Mouse (Mus musculus) hindbrain, embryonic 12.5 days (tissue): Measurements from ENCODE around the gene Lfng. TPM values are rescaled to one million over a fixed set of nuclear protein-coding genes. Genes with fewer than 3 reads are reported as not detected.
A peak's percentile ranks its signal among the peaks of the same experiment; 100 is the strongest.

Experiments
- ATAC-seq: fragments of 200-750 bp; cut with Nextera tagmentation; 2 replicates; pipeline ENCODE4 v1.8.0; 2017; ENCODE audit warnings: moderate TSS enrichment; ENCODE audit not compliant: low FRiP score
- H3K27ac ChIP-seq: fragments of 300-500 bp; sonication (generic); 2 replicates; pipeline ENCODE4 v1.5.1; 2016; ENCODE audit warnings: mild to moderate bottlenecking
- H3K27me3 ChIP-seq: fragments of 300-500 bp; sonication (generic); 2 replicates; pipeline ENCODE4 v1.6.1; 2016; ENCODE audit warnings: mild to moderate bottlenecking
- H3K36me3 ChIP-seq: fragments of 300-500 bp; sonication (generic); 2 replicates; pipeline ENCODE4 v1.6.1; 2016; ENCODE audit warnings: mild to moderate bottlenecking
- H3K4me1 ChIP-seq: fragments of 300-500 bp; sonication (generic); 2 replicates; pipeline ENCODE4 v1.6.1; 2016
- H3K4me2 ChIP-seq: fragments of 300-500 bp; sonication (generic); replicated peaks from 2 replicates; pipeline ENCODE4 v1.6.1; 2016; ENCODE audit warnings: mild to moderate bottlenecking
- H3K4me3 ChIP-seq: fragments of 300-500 bp; sonication (generic); 2 replicates; pipeline ENCODE4 v1.5.1; 2016; ENCODE audit warnings: mild to moderate bottlenecking
- H3K9ac ChIP-seq: fragments of 300-500 bp; sonication (generic); 2 replicates; pipeline ENCODE4 v1.6.1; 2016; ENCODE audit warnings: mild to moderate bottlenecking, moderate library complexity
- H3K9me3 ChIP-seq: fragments of 300-500 bp; sonication (generic); replicated peaks from 2 replicates; pipeline ENCODE4 v1.6.1; 2016; ENCODE audit warnings: mild to moderate bottlenecking
- WGBS: fragments of 180-500 bp; shearing (Covaris S2); methylation state at CpG from one replicate; pipeline ENCODE4 v1.1.7; 2016; 5-methylcytosine and 5-hydroxymethylcytosine counted together
- polyA plus RNA-seq: library from polyadenylated mRNA; unstranded; fragments of >200 nt; fragmentation: Nextera tagmentation; extraction: Ambion mirVana; gene quantifications from 2 replicates; pipeline ENCODE4 v1.2.1, GENCODE M21; 2016

The Lfng gene
- polyA plus RNA-seq, 1 experiment from 2014 or later: 27.6 TPM

DNA sequence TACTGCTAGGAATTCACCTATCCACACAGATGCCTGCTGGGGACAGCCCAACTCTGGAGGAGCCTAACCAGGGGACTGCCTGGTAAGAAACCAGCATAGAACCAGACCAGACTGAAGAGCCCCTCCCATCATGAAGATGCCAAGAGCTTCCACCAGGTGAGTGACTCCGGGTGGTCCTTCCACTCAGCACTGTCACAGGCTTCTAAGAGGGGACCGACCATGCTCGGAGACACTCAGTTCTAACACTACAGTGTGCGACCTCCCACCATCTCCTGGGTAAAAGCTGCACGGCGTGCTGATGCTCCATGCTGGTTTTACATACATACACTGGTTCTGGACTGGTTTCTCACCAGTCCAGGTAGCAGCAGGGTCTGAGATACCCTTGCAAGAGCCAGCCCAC, 39.1 kb downstream of the Lfng start:
- Histone ChIP-seq H3K4me3 (peak overlapping the region; percentile 96), H3K27ac (no peak overlapping the region), H3K36me3 (peaks cover 24% of the 10 kb centered on the region), H3K27me3 (no peaks in the 10 kb centered on the region), H3K4me1 (peaks cover 63% of the 10 kb centered on the region), H3K9ac (peak overlapping the region; percentile 100), H3K9me3 (no peaks in the 10 kb centered on the region), H3K4me2 (peak overlapping the region; percentile 99)
- no peak for ATAC-seq
- 87% methylated on average over 6 of the region's 6 CpGs for WGBS

DNA sequence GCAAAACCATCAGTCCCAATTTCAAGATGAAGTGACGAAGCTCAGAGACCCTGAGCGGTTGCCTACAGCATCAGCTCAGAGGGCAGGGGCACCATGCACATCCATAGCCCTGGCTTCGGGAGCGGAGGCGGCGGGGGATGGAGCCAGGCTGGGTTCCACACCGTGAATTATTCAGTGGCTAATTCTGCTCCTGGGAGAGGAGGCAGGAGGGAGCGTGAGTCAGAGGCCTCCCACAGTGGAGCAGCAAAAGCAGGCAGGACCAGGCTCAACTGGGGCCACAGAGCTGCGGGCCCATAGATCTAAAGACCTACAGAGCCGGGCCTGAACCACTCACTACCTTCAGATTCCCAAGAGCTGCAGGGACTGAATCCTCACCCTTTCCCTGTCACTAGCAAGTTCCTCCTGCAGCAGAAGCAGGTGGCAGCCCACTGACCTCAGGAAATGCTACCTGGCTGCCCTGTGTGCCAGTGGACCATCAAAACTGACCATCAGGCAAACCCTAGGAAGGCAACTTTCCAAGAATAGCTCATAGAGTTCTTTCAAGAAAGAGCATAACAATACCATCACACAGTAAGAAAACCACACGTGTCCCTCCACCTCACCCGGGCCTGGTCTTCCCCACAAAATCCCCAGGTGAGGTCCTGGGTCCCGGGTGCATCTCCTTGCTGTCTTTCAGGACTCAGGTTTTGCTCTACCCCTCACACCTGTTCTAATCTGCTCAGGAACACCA, 40.1 kb downstream of the Lfng start:
- H3K36me3 ChIP-seq: peaks cover 24% of the 10 kb centered on the region
- peak overlapping the region; percentile 100 for H3K9ac ChIP-seq
- peaks cover 52% of the 10 kb centered on the region for H3K4me1 ChIP-seq
- no peaks in the 10 kb centered on the region for H3K9me3 ChIP-seq
- peak overlapping the region; percentile 96 for H3K4me3 ChIP-seq
- peak overlapping the region; percentile 89 for H3K27ac ChIP-seq
- H3K27me3 ChIP-seq: no peaks in the 10 kb centered on the region
- ATAC-seq: no peak
- H3K4me2 ChIP-seq: peak overlapping the region; percentile 99
- WGBS: 41% methylated on average over 13 of the region's 13 CpGs

DNA sequence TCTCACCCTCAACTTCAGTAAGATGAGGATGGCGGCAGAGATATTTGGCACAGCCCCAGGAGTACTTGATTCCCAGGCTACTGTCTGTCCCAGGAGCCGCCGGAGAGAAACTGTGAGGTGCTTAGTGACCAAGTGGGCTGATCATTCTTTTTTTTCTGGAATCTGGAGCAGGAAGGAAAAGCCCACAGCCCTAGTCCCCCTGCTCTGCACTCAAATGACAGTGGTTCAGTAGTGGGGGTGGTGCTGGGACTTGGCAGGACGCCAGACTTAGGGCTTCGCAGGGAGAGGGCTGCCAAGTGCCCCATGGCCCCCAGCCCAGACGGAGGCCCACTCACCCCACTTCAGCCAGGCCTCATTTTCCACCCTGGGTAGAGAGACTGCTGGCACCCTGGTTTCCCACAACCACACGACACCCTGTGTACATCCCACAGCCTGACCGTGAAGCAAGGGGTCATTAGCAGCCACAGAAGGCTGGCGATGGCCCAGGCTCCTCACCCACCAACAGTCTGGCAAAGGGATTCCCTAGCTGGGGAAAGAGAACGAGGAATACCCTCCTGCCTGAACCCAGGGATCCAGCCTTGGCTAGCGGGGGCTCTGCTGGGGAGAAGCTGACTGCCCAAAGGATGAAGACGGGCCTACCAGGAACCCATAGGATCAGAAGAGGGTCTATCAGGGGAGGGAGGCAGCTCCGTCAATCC, 40.9 kb downstream of the Lfng start:
- 2% methylated on average over 13 of the region's 13 CpGs for WGBS
- Histone ChIP-seq H3K4me3 (peak overlapping the region; percentile 96), H3K9ac (peak overlapping the region; percentile 100), H3K9me3 (no peaks in the 10 kb centered on the region), H3K27me3 (no peaks in the 10 kb centered on the region), H3K36me3 (peaks cover 24% of the 10 kb centered on the region), H3K4me2 (peak overlapping the region; percentile 99), H3K27ac (peak overlapping the region; percentile 89), H3K4me1 (peaks cover 46% of the 10 kb centered on the region)
- peak; percentile 36 for ATAC-seq

DNA sequence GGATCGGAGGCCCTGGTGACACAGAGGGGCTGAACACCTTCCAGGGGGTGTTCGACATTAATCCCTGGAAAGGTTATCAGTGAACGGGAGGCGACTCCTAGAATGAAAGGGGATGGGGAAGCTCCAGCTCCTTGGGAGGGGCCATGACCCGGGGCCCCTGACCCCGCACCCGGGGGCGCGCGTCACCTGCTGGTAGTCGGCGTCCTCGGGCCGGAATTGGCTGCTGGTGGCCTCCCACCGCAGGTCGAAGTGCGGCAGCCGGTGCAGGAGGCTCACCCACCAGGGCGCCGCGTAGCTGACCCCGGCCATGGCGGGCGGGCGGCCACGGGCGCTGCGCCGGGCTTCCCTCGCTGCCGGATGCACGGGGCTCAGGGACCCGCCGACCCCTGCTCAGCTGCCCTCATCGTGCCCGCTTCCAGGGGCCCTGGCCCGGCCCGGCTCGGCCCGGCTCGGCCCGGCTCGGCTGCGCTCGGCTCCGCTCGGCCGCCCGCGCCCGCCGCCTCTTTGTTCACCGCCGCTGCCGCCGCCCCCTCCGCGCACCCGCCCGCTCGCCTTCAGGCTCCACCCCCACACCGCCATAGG, 41.5 kb downstream of the Lfng start, which contains the start of gene Ttyh3:
TSS of gene Ttyh3 (minus strand) at position 513 of the 582 bp plus-strand sequence.
- Histone ChIP-seq H3K4me3 (peak within 1 kb of the TSS; percentile 96), H3K4me1 (peaks cover 42% of the 10 kb centered on the region), H3K4me2 (peak within 1 kb of the TSS; percentile 99), H3K27ac (peak within 1 kb of the TSS; percentile 89), H3K9me3 (no peaks in the 10 kb centered on the region), H3K27me3 (no peaks in the 10 kb centered on the region), H3K36me3 (peaks cover 18% of the 10 kb centered on the region), H3K9ac (peak within 1 kb of the TSS; percentile 100)
- 0% methylated on average over 43 of the region's 62 CpGs for WGBS
- peak; percentile 12; the same call in 1 of the 2 replicates for ATAC-seq

DNA sequence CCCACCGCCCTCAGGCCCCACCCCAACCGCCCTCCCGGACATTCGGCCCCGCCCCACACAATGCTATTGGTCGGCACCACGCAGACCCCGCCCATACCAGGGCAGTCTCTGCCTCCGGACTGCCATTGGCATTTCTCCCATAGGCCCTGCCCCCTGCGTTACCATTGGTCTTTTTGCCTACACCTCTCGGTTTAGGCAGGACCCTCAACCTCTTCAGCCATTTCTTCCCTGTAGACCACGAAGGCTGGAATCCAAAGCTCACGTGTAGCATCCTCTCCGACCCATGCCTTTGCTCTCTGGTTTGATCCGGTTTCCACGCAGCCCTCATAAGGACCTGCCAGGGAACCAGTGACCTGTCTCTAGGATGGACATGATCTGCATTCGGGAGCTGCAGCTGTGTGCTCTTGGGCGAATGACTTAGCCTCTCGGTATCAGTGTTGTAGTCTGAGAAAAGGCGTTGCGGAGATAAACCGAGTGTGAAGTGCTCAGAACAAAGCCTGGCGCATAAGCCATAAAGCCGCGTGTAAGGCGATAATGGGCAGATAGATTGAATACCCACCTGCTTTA, 42.1 kb downstream of the Lfng start:
- H3K27ac ChIP-seq: peak overlapping the region; percentile 89
- ATAC-seq: peak; percentile 95
- peaks cover 42% of the 10 kb centered on the region for H3K4me1 ChIP-seq
- H3K9me3 ChIP-seq: no peaks in the 10 kb centered on the region
- peak overlapping the region; percentile 100 for H3K9ac ChIP-seq
- 5% methylated on average over 26 of the region's 26 CpGs for WGBS
- H3K4me3 ChIP-seq: peak overlapping the region; percentile 96
- H3K36me3 ChIP-seq: peaks cover 14% of the 10 kb centered on the region
- peak overlapping the region; percentile 65 for H3K4me2 ChIP-seq
- H3K27me3 ChIP-seq: no peaks in the 10 kb centered on the region

DNA sequence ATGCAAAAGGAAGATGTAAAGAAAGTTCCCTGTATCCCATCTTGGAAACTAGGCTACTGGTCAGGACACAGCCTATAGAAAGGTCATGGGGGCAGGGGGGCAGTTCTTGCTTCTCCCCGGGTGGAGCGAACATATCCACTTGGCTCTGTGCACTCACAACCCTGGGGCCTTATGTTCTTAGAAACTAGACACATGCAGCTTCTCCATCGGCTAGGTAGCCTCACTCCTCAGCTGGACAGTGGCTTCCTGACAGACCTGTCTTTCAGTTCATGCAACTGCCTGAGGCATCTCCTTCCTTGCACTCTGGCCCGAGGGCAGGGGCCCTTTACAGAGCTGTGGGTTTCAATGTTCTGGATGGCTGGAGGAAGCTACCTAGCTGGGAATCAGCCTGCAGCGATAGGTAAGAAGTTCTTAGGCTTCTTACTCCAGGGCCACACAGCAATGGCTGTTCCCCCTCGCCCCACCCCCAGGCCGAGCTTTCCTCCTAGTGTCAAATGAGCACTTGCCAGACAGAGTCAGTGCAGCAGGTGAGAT, 42.8 kb downstream of the Lfng start:
- H3K9ac ChIP-seq: peak overlapping the region; percentile 57; the same call in 1 of the 2 replicates
- H3K4me1 ChIP-seq: peaks cover 37% of the 10 kb centered on the region
- H3K27ac ChIP-seq: peak overlapping the region; percentile 89
- no peaks in the 10 kb centered on the region for H3K9me3 ChIP-seq
- no peak for ATAC-seq
- H3K27me3 ChIP-seq: no peaks in the 10 kb centered on the region
- WGBS: 73% methylated on average over 7 of the region's 7 CpGs
- H3K4me2 ChIP-seq: peak overlapping the region; percentile 65
- H3K4me3 ChIP-seq: no peak overlapping the region
- peaks cover 7% of the 10 kb centered on the region; the same call in 1 of the 2 replicates for H3K36me3 ChIP-seq

DNA sequence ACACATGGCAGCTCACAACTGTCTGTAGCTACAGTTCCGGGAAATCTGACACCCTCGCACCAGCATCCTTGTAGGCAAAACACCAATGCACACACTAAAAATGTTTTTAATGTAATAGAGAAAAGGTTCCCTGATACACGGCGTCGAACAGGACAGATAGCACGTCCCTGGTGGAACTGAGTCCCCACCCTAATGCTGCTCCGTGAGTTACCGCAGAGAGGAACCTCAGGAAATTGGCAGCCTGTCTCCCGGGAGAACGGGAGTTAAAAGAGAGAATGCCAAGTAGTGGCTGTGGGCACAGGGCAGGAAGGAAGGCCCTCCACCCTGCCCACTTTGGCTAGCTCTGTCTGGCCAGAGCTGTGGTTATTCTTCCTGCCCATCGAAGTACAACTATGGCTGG, 44.1 kb downstream of the Lfng start:
- Histone ChIP-seq H3K4me3 (no peak overlapping the region), H3K9ac (no peak overlapping the region), H3K4me2 (no peak overlapping the region), H3K27me3 (no peaks in the 10 kb centered on the region), H3K36me3 (no peaks in the 10 kb centered on the region), H3K27ac (no peak overlapping the region), H3K9me3 (no peaks in the 10 kb centered on the region), H3K4me1 (peaks cover 24% of the 10 kb centered on the region)
- ATAC-seq: no peak
- 79% methylated on average over 11 of the region's 11 CpGs for WGBS

DNA sequence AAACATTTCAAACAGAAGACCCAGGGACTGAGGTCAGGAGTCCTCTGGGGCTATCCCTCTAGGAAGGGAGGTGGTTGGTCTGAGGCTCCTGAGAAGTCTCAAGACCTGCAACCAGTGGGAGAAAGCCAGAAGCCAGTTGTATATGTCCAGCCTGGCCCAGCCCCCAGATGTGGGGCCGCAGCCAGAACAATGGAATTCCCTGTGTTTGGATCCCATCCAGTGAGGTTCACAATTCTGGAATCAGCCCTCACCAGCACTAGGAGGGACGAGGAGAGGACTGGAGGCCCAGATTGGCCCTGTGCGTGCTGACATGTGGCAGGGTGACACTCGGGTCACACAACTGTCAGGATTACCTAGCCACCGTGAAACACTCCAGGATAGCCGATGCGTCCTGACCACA, 45.5 kb downstream of the Lfng start:
- Histone ChIP-seq H3K27ac (no peak overlapping the region), H3K4me3 (no peak overlapping the region), H3K4me1 (peaks cover 11% of the 10 kb centered on the region), H3K27me3 (no peaks in the 10 kb centered on the region), H3K4me2 (no peak overlapping the region), H3K9ac (no peak overlapping the region), H3K36me3 (no peaks in the 10 kb centered on the region), H3K9me3 (no peaks in the 10 kb centered on the region)
- ATAC-seq: no peak
- WGBS: 78% methylated on average over 7 of the region's 7 CpGs

DNA sequence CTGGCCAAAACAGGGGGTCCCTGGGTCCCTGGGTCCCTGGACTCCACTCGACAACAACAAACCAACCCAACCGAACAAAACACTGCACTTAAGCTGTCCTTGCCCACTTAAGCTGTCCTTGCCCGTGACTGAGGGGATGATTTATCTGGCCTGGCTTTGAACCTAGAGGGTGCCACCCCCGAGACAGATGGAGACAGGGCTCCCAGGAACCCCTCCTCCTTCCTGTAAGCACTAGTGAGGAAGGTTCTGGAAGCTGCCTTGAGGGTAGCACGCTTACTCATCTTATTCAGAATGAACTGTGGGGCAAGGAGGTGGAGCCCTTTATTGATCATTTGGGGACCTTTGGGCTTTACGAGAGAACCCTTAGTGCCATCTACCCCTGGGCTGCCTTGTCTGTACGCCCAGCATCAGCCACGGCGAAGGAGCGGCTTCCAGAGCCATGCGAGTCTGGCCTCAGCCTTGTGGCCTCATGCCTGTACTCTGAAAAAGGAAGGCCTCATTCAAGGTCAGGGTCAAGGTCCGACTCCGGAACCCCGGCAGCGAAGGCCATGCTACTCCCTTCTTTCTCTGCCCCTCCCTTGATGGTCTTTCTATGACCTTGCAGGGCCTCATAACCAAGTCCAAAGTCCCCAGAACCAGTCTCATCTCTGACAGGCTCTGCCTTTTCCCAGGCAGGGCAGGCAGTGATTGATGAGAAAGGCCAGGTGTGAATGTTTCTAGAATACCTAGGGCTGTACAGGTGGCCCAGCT, 47.2 kb downstream of the Lfng start:
- Histone ChIP-seq H3K4me3 (no peak overlapping the region), H3K36me3 (no peaks in the 10 kb centered on the region), H3K4me1 (peaks cover 9% of the 10 kb centered on the region), H3K27ac (no peak overlapping the region), H3K9ac (no peak overlapping the region), H3K4me2 (no peak overlapping the region), H3K27me3 (no peaks in the 10 kb centered on the region), H3K9me3 (no peaks in the 10 kb centered on the region)
- 84% methylated on average over 15 of the region's 15 CpGs for WGBS
- ATAC-seq: no peak

DNA sequence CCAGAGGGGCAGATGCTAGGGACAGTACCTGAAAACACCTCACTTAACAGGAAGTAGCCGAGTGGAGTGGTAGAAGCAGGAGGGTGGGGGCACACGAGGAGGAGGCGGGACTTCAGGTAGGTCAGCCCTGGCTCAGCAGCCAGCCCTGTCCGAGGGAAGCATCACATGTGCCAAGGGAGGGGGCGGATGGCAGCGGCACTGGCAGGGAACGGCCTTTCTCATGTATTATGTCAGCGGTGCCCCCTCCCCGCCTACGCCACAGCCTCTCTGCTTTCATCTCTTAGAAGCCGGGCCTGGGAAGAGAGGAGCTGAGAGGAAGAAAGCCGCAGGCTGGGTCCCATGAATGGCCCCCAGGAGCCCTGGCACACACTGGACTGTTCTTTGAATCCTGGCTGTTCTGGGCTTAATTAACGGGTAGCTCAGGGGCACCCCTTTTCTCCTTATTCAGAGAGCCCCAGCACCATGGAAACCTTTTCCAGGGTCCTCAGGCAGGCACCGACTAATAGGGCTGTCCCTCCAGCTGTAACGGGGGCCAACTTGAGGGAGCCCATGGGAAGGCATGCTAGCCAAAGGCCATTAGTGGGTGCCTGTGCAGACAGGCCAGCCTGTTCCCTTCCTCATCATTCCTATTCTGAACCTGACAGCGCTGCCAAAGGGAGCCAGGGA, 52.6 kb downstream of the Lfng start:
- H3K4me1 ChIP-seq: peaks cover 20% of the 10 kb centered on the region
- H3K27ac ChIP-seq: peak overlapping the region; percentile 64
- 0 out of 2 replicates have a peak overlapping the region, but pooled peaks have one; percentile 38 for H3K9ac ChIP-seq
- H3K4me3 ChIP-seq: no peak overlapping the region
- peak; percentile 58 for ATAC-seq
- WGBS: 28% methylated on average over 16 of the region's 16 CpGs
- no peaks in the 10 kb centered on the region for H3K27me3 ChIP-seq
- no peak overlapping the region for H3K4me2 ChIP-seq
- no peaks in the 10 kb centered on the region for H3K36me3 ChIP-seq
- H3K9me3 ChIP-seq: no peaks in the 10 kb centered on the region

DNA sequence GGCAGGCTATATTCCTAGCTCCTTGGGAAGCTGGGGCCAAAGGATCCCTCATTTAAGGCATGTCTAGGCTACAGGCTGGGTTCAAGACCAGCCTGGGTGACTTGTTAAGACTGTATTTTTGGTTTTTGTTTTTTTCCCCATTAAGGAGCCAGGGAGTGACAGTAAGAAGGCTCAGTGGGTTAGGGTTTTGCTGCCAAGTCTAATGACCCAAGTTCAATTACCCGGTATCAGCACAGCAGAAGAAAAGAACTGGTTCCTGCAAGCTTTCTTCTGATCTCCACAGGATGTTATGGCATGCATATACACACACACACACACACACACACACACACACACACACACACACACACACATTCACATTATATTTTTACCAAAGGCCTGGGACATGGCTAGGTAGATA, 53.3 kb downstream of the Lfng start:
- Histone ChIP-seq H3K4me2 (no peak overlapping the region), H3K4me1 (peaks cover 20% of the 10 kb centered on the region), H3K9ac (0 out of 2 replicates have a peak overlapping the region, but pooled peaks have one; percentile 38), H3K4me3 (no peak overlapping the region), H3K9me3 (no peaks in the 10 kb centered on the region), H3K27me3 (no peaks in the 10 kb centered on the region), H3K27ac (peak overlapping the region; percentile 62; the same call in 1 of the 2 replicates), H3K36me3 (no peaks in the 10 kb centered on the region)
- ATAC-seq: no peak
- 64% methylated on average over 1 of the region's 1 CpGs for WGBS
